Mouse (Mus musculus) CH12.LX (cell line): ENCODE data around the gene Eci1. TPM values are rescaled to one million over a fixed set of nuclear protein-coding genes. Genes with fewer than 3 reads are reported as not detected.

Source experiments
- DNase-seq: peaks from one replicate; pipeline ENCODE4 v3.0.0-alpha.2; 2013; ENCODE audit errors: extremely low read depth
- H3K27ac ChIP-seq: 2 replicates; pipeline ENCODE4 v1.5.1; 2012; ENCODE audit warnings: low read depth, mild to moderate bottlenecking, control low read depth, moderate library complexity; ENCODE audit not compliant: insufficient read depth
- H3K27me3 ChIP-seq: replicated peaks from 2 replicates; pipeline ENCODE3; 2012; ENCODE audit warnings: inconsistent platforms
- H3K36me3 ChIP-seq, 2 experiments: replicated peaks in 1 of 2; 2 replicates each; pipeline versions ENCODE3 to v1.6.1; 2012; ENCODE audit warnings: inconsistent platforms in 1 of 2, low read length in 1 of 2, mild to moderate bottlenecking in 1 of 2, mixed read lengths in 1 of 2, moderate library complexity in 1 of 2; ENCODE audit not compliant: control insufficient read depth in 1 of 2, insufficient read depth in 1 of 2
- H3K4me1 ChIP-seq, 2 experiments: 2 replicates each; pipeline ENCODE4 v1.6.1; 2012; ENCODE audit warnings: inconsistent platforms in 1 of 2, moderate library complexity in 1 of 2; ENCODE audit not compliant: insufficient read depth in 2 of 2, control insufficient read depth in 1 of 2
- H3K4me2 ChIP-seq: 2 replicates; pipeline ENCODE4 v1.6.1; 2012; ENCODE audit warnings: low read depth, mild to moderate bottlenecking, control low read depth; ENCODE audit not compliant: poor library complexity, insufficient read depth, severe bottlenecking
- H3K4me3 ChIP-seq, 3 experiments: fragments of 150-350 bp in 1 of 3; sonication (generic) in 1 of 3; replicated peaks in 1 of 3; 2 replicates each; pipeline versions ENCODE3 to v1.5.1; 2011 to 2012; ENCODE audit warnings: low read depth in 2 of 3, low read length in 2 of 3, mild to moderate bottlenecking in 2 of 3, moderate library complexity in 2 of 3, control low read depth in 1 of 3, improper control_type of control experiment in 1 of 3, inconsistent platforms in 1 of 3, mixed read lengths in 1 of 3; ENCODE audit not compliant: poor library complexity in 1 of 3
- H3K79me2 ChIP-seq: replicated peaks from 2 replicates; pipeline ENCODE4 v1.6.1; 2012; ENCODE audit warnings: mild to moderate bottlenecking, moderate library complexity; ENCODE audit not compliant: control insufficient read depth, poor library complexity, insufficient read depth, severe bottlenecking; ENCODE audit errors: extremely low read depth
- H3K9ac ChIP-seq: 2 replicates; pipeline ENCODE4 v1.6.1; 2012; ENCODE audit warnings: low read depth, mild to moderate bottlenecking, control low read depth, moderate library complexity; ENCODE audit not compliant: insufficient read depth
- H3K9me3 ChIP-seq: replicated peaks from 2 replicates; pipeline ENCODE3; 2012; ENCODE audit warnings: low read length, inconsistent platforms, mixed read lengths
- BHLHE40 ChIP-seq: IDR thresholded peaks from 2 replicates; pipeline ENCODE4 v1.6.1; 2011; ENCODE audit warnings: mild to moderate bottlenecking, low read depth, low read length, improper control_type of control experiment
- CHD1 ChIP-seq: IDR thresholded peaks from 2 replicates; pipeline ENCODE4 v1.6.1; 2012; ENCODE audit warnings: low read depth, low read length, improper control_type of control experiment, inconsistent platforms
- E2F4 ChIP-seq: IDR thresholded peaks from 2 replicates; pipeline ENCODE4 v1.6.1; 2011; ENCODE audit warnings: low read depth, low read length, improper control_type of control experiment; ENCODE audit not compliant: insufficient replicate concordance
- ELF1 ChIP-seq: IDR thresholded peaks from 2 replicates; pipeline ENCODE4 v1.6.1; 2014; ENCODE audit warnings: low read depth, mild to moderate bottlenecking, inconsistent platforms, low read length, improper control_type of control experiment
- EP300 ChIP-seq: IDR thresholded peaks from 2 replicates; pipeline ENCODE4 v1.6.1; 2011; ENCODE audit warnings: low read length, improper control_type of control experiment
- ETS1 ChIP-seq: conservative IDR thresholded peaks from 2 replicates; pipeline ENCODE4 v1.6.1; 2012; ENCODE audit warnings: low read depth, mild to moderate bottlenecking, inconsistent platforms, low read length, improper control_type of control experiment, moderate library complexity
- GABPA ChIP-seq: IDR thresholded peaks from 2 replicates; pipeline ENCODE4 v1.6.1; 2012; ENCODE audit warnings: low read depth, low read length, improper control_type of control experiment, inconsistent platforms; ENCODE audit not compliant: insufficient replicate concordance
- HCFC1 ChIP-seq: IDR thresholded peaks from 2 replicates; pipeline ENCODE4 v1.6.1; 2012; ENCODE audit warnings: low read depth, mild to moderate bottlenecking, inconsistent platforms, low read length, improper control_type of control experiment
- JUN ChIP-seq: IDR thresholded peaks from 2 replicates; pipeline ENCODE4 v1.6.1; 2011; ENCODE audit warnings: low read depth, mild to moderate bottlenecking, low read length, improper control_type of control experiment, moderate library complexity; ENCODE audit not compliant: insufficient read depth
- KAT2A ChIP-seq: IDR thresholded peaks from 2 replicates; pipeline ENCODE4 v1.6.1; 2012; ENCODE audit warnings: low read length, improper control_type of control experiment, inconsistent platforms; ENCODE audit not compliant: insufficient replicate concordance
- MAX ChIP-seq: IDR thresholded peaks from 2 replicates; pipeline ENCODE4 v1.6.1; 2011; ENCODE audit warnings: low read length, improper control_type of control experiment
- MEF2A ChIP-seq: IDR thresholded peaks from 2 replicates; pipeline ENCODE4 v1.6.1; 2014; ENCODE audit warnings: low read depth, mild to moderate bottlenecking, inconsistent platforms, low read length, improper control_type of control experiment, borderline replicate concordance
- MXI1 ChIP-seq: IDR thresholded peaks from 2 replicates; pipeline ENCODE4 v1.6.1; 2011; ENCODE audit warnings: mild to moderate bottlenecking, low read depth, low read length, improper control_type of control experiment
- PAX5 ChIP-seq: IDR thresholded peaks from 2 replicates; pipeline ENCODE4 v1.6.1; 2012; ENCODE audit warnings: low read length, inconsistent platforms, mixed read lengths
- SIN3A ChIP-seq: IDR thresholded peaks from 2 replicates; pipeline ENCODE4 v1.6.1; 2012; ENCODE audit warnings: low read length, improper control_type of control experiment, inconsistent platforms
- USF1 ChIP-seq: IDR thresholded peaks from 2 replicates; pipeline ENCODE4 v1.6.1; 2014; ENCODE audit warnings: low read depth, mild to moderate bottlenecking, inconsistent platforms, low read length, improper control_type of control experiment
- ZC3H11A ChIP-seq: IDR thresholded peaks from 2 replicates; pipeline ENCODE4 v1.6.1; 2012; ENCODE audit warnings: low read depth, mild to moderate bottlenecking, inconsistent platforms, low read length, improper control_type of control experiment
- dilution Hi-C: fragments of 300-500 bp; cut with MboI; formaldehyde crosslinking; loops from 2 replicates; pipeline ENCODE4 v1.14.3; 2020; ENCODE audit warnings: low sequenced_read_pairs; ENCODE audit not compliant: extremely low pct_unique_long_range_greater_than_20kb, extremely low pct_ligation_motif_present
- in situ Hi-C: fragments of 300-500 bp; cut with MboI; formaldehyde crosslinking; loops from 3 replicates; pipeline ENCODE4 v1.14.3; 2019; ENCODE audit warnings: low sequenced_read_pairs, low pct_ligation_motif_present, low pct_unique_long_range_greater_than_20kb, mixed read lengths
- polyA plus RNA-seq: library from polyadenylated mRNA; unstranded; fragments of >175 nt; gene quantifications from 2 replicates; pipeline ENCODE4 v1.2.1, GENCODE M21; 2012; ENCODE audit warnings: low read depth; ENCODE audit not compliant: insufficient read length
- total RNA-seq, 2 experiments: library from RNA; depleted of rRNA; stranded (reverse); fragments of 300-350 nt in 1 of 2; fragments of >200 nt in 1 of 2; gene quantifications; 2 replicates each; pipeline ENCODE4 v1.2.3; 2012 to 2014

The Eci1 gene
- total and polyA plus RNA-seq, 3 experiments, result 70.1 to 122 (median 94.7) TPM

DNA sequence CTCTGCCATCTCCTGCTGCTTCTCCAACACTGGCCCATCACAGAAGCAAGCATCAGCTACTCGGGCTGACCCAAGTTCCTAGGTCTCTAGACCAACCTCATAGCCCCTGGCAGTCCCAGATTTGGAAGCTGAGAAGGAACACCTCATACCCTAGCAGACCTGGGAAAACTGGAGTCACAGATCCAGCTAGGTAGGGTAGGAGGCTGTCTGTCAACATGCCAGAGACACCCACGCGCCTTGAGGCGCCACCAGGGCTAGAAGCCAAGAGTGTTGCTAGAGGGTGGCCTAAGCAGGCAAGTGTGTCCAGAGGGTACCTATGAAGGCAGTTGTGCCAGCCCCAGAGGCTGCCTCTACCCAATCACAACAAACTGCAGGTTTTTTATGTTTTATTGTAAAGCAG, 17.0 kb downstream of the Eci1 start:
- dilution Hi-C loops, result no loop called here
- in situ Hi-C loops, result no loop called here
- Histone ChIP-seq H3K27me3 (no peaks in the 10 kb centered on the region), H3K79me2 (no peaks in the 10 kb centered on the region), H3K27ac (no peak overlapping the region), H3K9ac (no peak overlapping the region), H3K36me3 (peaks cover 89 to 100% of the 10 kb centered on the region in 2 experiments), H3K4me2 (no peak overlapping the region), H3K4me3 (no peak overlapping the region), H3K9me3 (no peaks in the 10 kb centered on the region), H3K4me1 (peaks cover 0 to 19% of the 10 kb centered on the region in 2 experiments; a peak in 2 of 4 replicates)
- no peak for DNase-seq
- TF ChIP-seq HCFC1 (no peak), ETS1 (no peak), KAT2A (no peak), JUN (no peak), ZC3H11A (no peak)

DNA sequence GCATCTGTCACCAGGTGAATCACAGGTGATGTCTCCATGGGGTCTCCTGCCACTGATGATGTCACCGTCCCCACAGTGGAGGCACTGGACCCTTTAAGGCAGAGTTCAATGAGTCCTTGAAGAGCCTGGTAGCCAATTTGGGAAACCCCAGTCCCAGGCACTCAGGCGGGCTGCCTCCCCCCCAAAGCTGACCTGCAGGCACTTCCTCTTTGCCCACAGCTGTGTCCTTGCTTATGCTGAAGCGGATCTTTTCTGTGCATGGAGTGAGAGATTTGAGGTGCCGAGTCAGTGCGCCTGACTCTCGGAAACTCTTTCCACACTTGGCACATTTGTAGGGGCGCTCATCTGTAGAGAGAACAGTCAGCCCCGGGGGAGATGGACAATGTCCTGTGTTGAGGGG, 20.1 kb downstream of the Eci1 start:
- Histone ChIP-seq H3K36me3 (peaks cover 88 to 99% of the 10 kb centered on the region in 2 experiments), H3K27me3 (no peaks in the 10 kb centered on the region), H3K4me3 (no peak overlapping the region), H3K79me2 (0 out of 2 replicates have a peak, but pooled peaks cover 1% of the 10 kb centered on the region), H3K4me2 (no peak overlapping the region), H3K9ac (no peak overlapping the region), H3K27ac (no peak overlapping the region), H3K9me3 (no peaks in the 10 kb centered on the region), H3K4me1 (peaks cover 3 to 27% of the 10 kb centered on the region in 2 experiments; a peak in 3 of 4 replicates)
- DNase-seq, result no peak
- dilution Hi-C loops (no loop called here), in situ Hi-C loops (no loop called here)
- no peak for TF ChIP-seq EP300
- no peak for TF ChIP-seq HCFC1
- TF ChIP-seq ELF1, result no peak
- TF ChIP-seq E2F4, result no peak
- no peak for TF ChIP-seq GABPA
- no peak for TF ChIP-seq USF1
- TF ChIP-seq JUN, result no peak
- TF ChIP-seq BHLHE40, result no peak
- no peak for TF ChIP-seq MAX
- TF ChIP-seq SIN3A, result no peak
- no peak for TF ChIP-seq CHD1
- TF ChIP-seq PAX5, result no peak
- TF ChIP-seq MEF2A, result no peak
- TF ChIP-seq ZC3H11A, result no peak
- TF ChIP-seq MXI1, result no peak
